In the genomic region with DNA sequence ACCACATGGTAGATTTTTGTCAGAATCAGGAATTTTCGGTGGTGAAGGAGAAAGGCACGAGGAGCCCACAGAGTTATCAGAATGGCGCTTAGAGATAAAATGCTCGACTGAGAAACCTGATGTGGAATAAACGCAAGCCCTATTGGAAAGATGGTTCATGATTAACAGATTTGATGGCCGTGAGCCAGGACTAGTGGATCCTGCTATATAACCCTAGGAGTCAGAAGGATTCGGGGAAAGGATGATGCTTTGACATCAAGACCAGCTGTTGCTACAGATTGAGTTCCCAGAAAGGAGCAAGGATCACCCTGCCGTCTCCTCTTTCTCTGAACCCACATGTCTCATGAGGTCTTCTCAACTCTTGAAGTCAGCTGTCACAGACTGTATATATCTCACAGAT, we compare ENCODE assay signal across 19 mouse cellular contexts.
DNase-seq lines count a peak whose midpoint lies in the region; ATAC-seq and TF ChIP-seq lines count a peak whose summit lies in the region.
"Had no signal": no experiment of that assay in that cellular context is flagged by ENCODE, and none has a peak within 500 bp of the region (broad histone marks: within the 10 kb centered on the region; RNA-seq: fewer than 3 reads in every experiment).

No protein-coding gene starts in this region.

- no peak overlapping the region for H3K9ac ChIP-seq in midbrain, embryonic 11.5 days (ENCODE audit: low read length)
- H3K9ac ChIP-seq in midbrain, embryonic 13.5 days (replicated peaks): no peak overlapping the region
- no peak overlapping the region for H3K9ac ChIP-seq in kidney, postnatal 0 days (ENCODE audit: low read depth, low read length)
- H3K9ac ChIP-seq: embryonic facial prominence, embryonic 13.5 days; forebrain, embryonic 13.5 days; forebrain, postnatal 0 days; heart, embryonic 13.5 days; hindbrain, embryonic 12.5 days had no signal

- no peak overlapping the region for H3K4me2 ChIP-seq in midbrain, embryonic 11.5 days
- H3K4me2 ChIP-seq in midbrain, embryonic 13.5 days (replicated peaks): no peak overlapping the region
- H3K4me2 ChIP-seq in kidney, postnatal 0 days (ENCODE audit: low read length): no peak overlapping the region
- H3K4me2 ChIP-seq: embryonic facial prominence, embryonic 13.5 days; forebrain, embryonic 13.5 days; heart, embryonic 13.5 days; hindbrain, embryonic 12.5 days had no signal

- no peaks in the 10 kb centered on the region for H3K9me3 ChIP-seq in midbrain, embryonic 11.5 days (ENCODE audit: control insufficient read depth, low read length)
- H3K9me3 ChIP-seq in midbrain, embryonic 13.5 days: no peaks in the 10 kb centered on the region
- H3K9me3 ChIP-seq in kidney, postnatal 0 days (replicated peaks; ENCODE audit: low read length): no peaks in the 10 kb centered on the region
- H3K9me3 ChIP-seq: embryonic facial prominence, embryonic 13.5 days; forebrain, embryonic 13.5 days; hindbrain, embryonic 12.5 days had no signal

- no peak overlapping the region for H3K27ac ChIP-seq in midbrain, embryonic 11.5 days (ENCODE audit: low read depth, low read length)
- no peak overlapping the region for H3K27ac ChIP-seq in midbrain, embryonic 13.5 days
- H3K27ac ChIP-seq in kidney, postnatal 0 days: no peak overlapping the region
- H3K27ac ChIP-seq: embryonic facial prominence, embryonic 13.5 days; forebrain, embryonic 13.5 days; heart, embryonic 13.5 days; hindbrain, embryonic 12.5 days had no signal

- 87% methylated on average over 8 of the region's 8 CpGs for WGBS in midbrain, embryonic 11.5 days
- 90% methylated on average over 8 of the region's 8 CpGs for WGBS in midbrain, embryonic 13.5 days
- WGBS in kidney, postnatal 0 days: 40% methylated on average over 8 of the region's 8 CpGs

- H3K36me3 ChIP-seq in midbrain, embryonic 11.5 days (ENCODE audit: control insufficient read depth, insufficient read depth, low read length): no peaks in the 10 kb centered on the region
- H3K36me3 ChIP-seq in midbrain, embryonic 13.5 days: no peaks in the 10 kb centered on the region
- no peaks in the 10 kb centered on the region for H3K36me3 ChIP-seq in kidney, postnatal 0 days (ENCODE audit: insufficient read depth, low read length)
- H3K36me3 ChIP-seq: embryonic facial prominence, embryonic 13.5 days; heart, embryonic 13.5 days; hindbrain, embryonic 12.5 days had no signal

- ATAC-seq in midbrain, embryonic 11.5 days (ENCODE audit: low FRiP score): no peak
- no peak for ATAC-seq in midbrain, embryonic 13.5 days
- 0 out of 2 replicates have a peak, but pooled peaks have one; percentile 36 for ATAC-seq in kidney, postnatal 0 days (replicated peaks; ENCODE audit: low FRiP score, low read depth)
- ATAC-seq: forebrain, embryonic 13.5 days; forebrain, postnatal 0 days had no signal

- no peaks in the 10 kb centered on the region for H3K4me1 ChIP-seq in midbrain, embryonic 11.5 days (ENCODE audit: control insufficient read depth, insufficient read depth, low read length)
- no peaks in the 10 kb centered on the region for H3K4me1 ChIP-seq in midbrain, embryonic 13.5 days (replicated peaks)
- no peaks in the 10 kb centered on the region for H3K4me1 ChIP-seq in kidney, postnatal 0 days (replicated peaks; ENCODE audit: insufficient read depth, low read length)
- H3K4me1 ChIP-seq: embryonic facial prominence, embryonic 13.5 days; forebrain, embryonic 13.5 days; hindbrain, embryonic 12.5 days had no signal

- TF ChIP-seq CTCF in kidney, postnatal 0 days (IDR thresholded peaks at IDR 0.05; ENCODE audit: low read depth): no peak

- H3K4me3 ChIP-seq in midbrain, embryonic 11.5 days (ENCODE audit: low read depth, low read length): no peak overlapping the region
- no peak overlapping the region for H3K4me3 ChIP-seq in midbrain, embryonic 13.5 days (replicated peaks)
- H3K4me3 ChIP-seq in kidney, postnatal 0 days (replicated peaks; ENCODE audit: low read depth, low read length): no peak overlapping the region
- H3K4me3 ChIP-seq: embryonic facial prominence, embryonic 13.5 days; forebrain, embryonic 13.5 days; heart, embryonic 13.5 days; hindbrain, embryonic 12.5 days had no signal

- no peaks in the 10 kb centered on the region for H3K27me3 ChIP-seq in midbrain, embryonic 11.5 days (ENCODE audit: control insufficient read depth, insufficient read depth, low read length)
- H3K27me3 ChIP-seq in midbrain, embryonic 13.5 days: no peaks in the 10 kb centered on the region
- H3K27me3 ChIP-seq in kidney, postnatal 0 days (ENCODE audit: insufficient read depth, low read length): no peaks in the 10 kb centered on the region
- H3K27me3 ChIP-seq: embryonic facial prominence, embryonic 13.5 days; forebrain, embryonic 13.5 days; hindbrain, embryonic 12.5 days had no signal

- peak; percentile 56 for DNase-seq in kidney, adult 9 months
- DNase-seq in kidney, adult 11 months: no peak
- peak; percentile 70 for DNase-seq in midbrain, embryonic 11.5 days (ENCODE audit: low spot score, missing footprints)
- DNase-seq in kidney, postnatal 0 days (ENCODE audit: low spot score): peak; percentile 28
- DNase-seq in kidney, postnatal 36 days: peak; percentile 37 to 55
- no peak for DNase-seq in spleen, postnatal 36 days (ENCODE audit: low spot score in 2 of 2)
- DNase-seq: adrenal gland, adult 2 months; adrenal gland, postnatal 25 days; cerebellum, adult 18-20 months; cerebellum, adult 9-11 months; cerebellum, postnatal 36 days; forebrain, postnatal 0 days; gastrocnemius, postnatal 14 days; heart, postnatal 4 days had no signal

Comparison
In these comparisons a context has a peak if more than half of its experiments do, and no peak if none do; other contexts are left out.
1. DNase-seq: peak in kidney, adult 9 months (single experiment), midbrain, embryonic 11.5 days (single experiment), kidney, postnatal 0 days (single experiment) and kidney, postnatal 36 days (2 of 2); none in kidney, adult 11 months (single experiment) and spleen, postnatal 36 days (0 of 2).